Mouse (Mus musculus): ENCODE measurements around the gene Zp3. TPM values are rescaled to one million over a fixed set of nuclear protein-coding genes. Genes with fewer than 3 reads are reported as not detected.

Gene Zp3
- polyA plus RNA-seq, 1 experiment from 2014 or later, result not detected

DNA sequence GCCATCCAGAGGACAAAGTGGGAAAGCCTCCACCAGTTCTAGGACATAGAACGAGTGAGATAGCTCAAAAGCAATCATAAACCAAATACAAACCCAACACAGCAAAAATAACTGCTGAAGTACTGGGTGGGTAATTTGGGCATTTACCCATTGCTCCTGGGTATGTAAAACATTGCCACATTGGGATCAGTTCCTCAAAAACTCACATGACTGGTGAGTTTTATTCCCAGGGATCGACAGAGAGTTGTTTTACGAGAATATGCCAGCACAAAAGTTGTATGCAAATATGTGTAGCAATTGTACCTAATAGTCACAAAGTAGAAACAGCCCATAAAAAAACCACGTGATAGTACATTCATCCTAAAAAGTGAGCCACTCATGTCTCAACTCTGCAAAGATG, 55.0 kb downstream of the Zp3 start:
- Histone ChIP-seq H3K9me3 (ENCODE audit: low read length) (no peaks in the 10 kb centered on the region), H3K27me3 (ENCODE audit: insufficient read depth, low read length) (no peaks in the 10 kb centered on the region), H3K4me1 (ENCODE audit: insufficient read depth) (peaks cover 3% of the 10 kb centered on the region; the same call in 1 of the 2 replicates), H3K9ac (replicated peaks) (no peak overlapping the region), H3K4me2 (ENCODE audit: low read depth, low read length) (no peak overlapping the region), H3K36me3 (replicated peaks; ENCODE audit: insufficient read depth, low read length) (peaks cover 8% of the 10 kb centered on the region; the same call in 1 of the 2 replicates), H3K27ac (ENCODE audit: low read depth) (no peak overlapping the region), H3K4me3 (ENCODE audit: low read depth, low read length) (no peak overlapping the region)
- TF ChIP-seq EP300 (IDR thresholded peaks at IDR 0.05; ENCODE audit: low read depth), result no peak
- no peak for TF ChIP-seq CTCF (IDR thresholded peaks at IDR 0.05; ENCODE audit: low read depth)
- no peak for DNase-seq
- 60% methylated on average over 4 of the region's 4 CpGs for WGBS (ENCODE audit: insufficient replicate concordance)
- ATAC-seq, result no peak

DNA sequence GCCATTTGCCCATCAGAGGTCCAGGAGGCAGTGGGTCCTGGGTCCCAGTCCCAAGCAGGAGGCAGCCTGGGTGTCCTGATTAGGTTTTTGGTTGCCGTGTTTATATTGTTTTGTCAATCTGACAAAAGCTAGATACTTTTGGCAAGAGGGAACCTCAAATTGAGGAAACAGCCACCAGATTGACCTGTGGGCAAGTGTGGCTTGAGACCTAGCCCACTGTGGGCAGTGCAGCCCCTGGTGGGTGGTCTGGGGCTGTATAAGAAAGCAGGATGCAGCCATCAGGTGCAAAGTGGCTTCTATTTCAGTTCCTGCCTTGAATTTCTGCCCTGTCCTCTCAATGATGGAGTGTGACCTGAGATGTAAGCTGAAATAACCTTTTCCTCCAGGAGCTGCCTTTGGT, 55.4 kb downstream of the Zp3 start:
- ATAC-seq, result no peak
- H3K4me1 ChIP-seq (ENCODE audit: insufficient read depth), result peaks cover 6% of the 10 kb centered on the region; the same call in 1 of the 2 replicates
- no peaks in the 10 kb centered on the region for H3K27me3 ChIP-seq (ENCODE audit: insufficient read depth, low read length)
- H3K4me3 ChIP-seq (ENCODE audit: low read depth, low read length), result no peak overlapping the region
- H3K36me3 ChIP-seq (replicated peaks; ENCODE audit: insufficient read depth, low read length), result peaks cover 5% of the 10 kb centered on the region; the same call in 1 of the 2 replicates
- 59% methylated on average over 1 of the region's 1 CpGs for WGBS (ENCODE audit: insufficient replicate concordance)
- TF ChIP-seq CTCF (IDR thresholded peaks at IDR 0.05; ENCODE audit: low read depth) (no peak), EP300 (IDR thresholded peaks at IDR 0.05; ENCODE audit: low read depth) (no peak)
- no peak overlapping the region for H3K9ac ChIP-seq (replicated peaks)
- no peak overlapping the region for H3K27ac ChIP-seq (ENCODE audit: low read depth)
- no peaks in the 10 kb centered on the region for H3K9me3 ChIP-seq (ENCODE audit: low read length)
- DNase-seq, result no peak
- H3K4me2 ChIP-seq (ENCODE audit: low read depth, low read length), result no peak overlapping the region

GRCm38 (mm10) chr5:136036667-136037066, 56.8 kb downstream of the Zp3 start:
- H3K4me3 ChIP-seq (ENCODE audit: low read depth, low read length), result no peak overlapping the region
- H3K27ac ChIP-seq (ENCODE audit: low read depth), result no peak overlapping the region
- ATAC-seq (no peak), DNase-seq (no peak)
- TF ChIP-seq CTCF (IDR thresholded peaks at IDR 0.05; ENCODE audit: low read depth), result no peak
- peaks cover 10% of the 10 kb centered on the region; the same call in 1 of the 2 replicates for H3K4me1 ChIP-seq (ENCODE audit: insufficient read depth)
- no peaks in the 10 kb centered on the region for H3K9me3 ChIP-seq (ENCODE audit: low read length)
- H3K9ac ChIP-seq (replicated peaks), result no peak overlapping the region
- 0 out of 2 replicates have a peak, but pooled peaks cover 5% of the 10 kb centered on the region for H3K36me3 ChIP-seq (replicated peaks; ENCODE audit: insufficient read depth, low read length)
- WGBS (ENCODE audit: insufficient replicate concordance), result 60% methylated on average over 1 of the region's 1 CpGs
- no peaks in the 10 kb centered on the region for H3K27me3 ChIP-seq (ENCODE audit: insufficient read depth, low read length)
- no peak overlapping the region for H3K4me2 ChIP-seq (ENCODE audit: low read depth, low read length)

Other genes starting within 250 kb of the Zp3 start
- gene Tmem120a, start 235.7 kb upstream of the Zp3 start, polyA plus RNA-seq (2015; fragmentation: Nextera tagmentation; extraction: Ambion mirVana), result 80.8 and 82.7 TPM in 2 replicates
- gene Styxl1, start 201.7 kb upstream of the Zp3 start, polyA plus RNA-seq (2015; fragmentation: Nextera tagmentation; extraction: Ambion mirVana), result 0.46 and 0.49 TPM in 2 replicates
- 296 and 319 TPM in 2 replicates for gene Mdh2, start 201.6 kb upstream of the Zp3 start, polyA plus RNA-seq (2015; fragmentation: Nextera tagmentation; extraction: Ambion mirVana)
- gene Srrm3, start 173.2 kb upstream of the Zp3 start, polyA plus RNA-seq (2015; fragmentation: Nextera tagmentation; extraction: Ambion mirVana), result not detected in 2 replicates
- 4.5 and 9.1 TPM in 2 replicates for gene Hspb1, start 92.2 kb upstream of the Zp3 start, polyA plus RNA-seq (2015; fragmentation: Nextera tagmentation; extraction: Ambion mirVana)
- 56.7 and 66.8 TPM in 2 replicates for gene Ywhag, start 45.5 kb upstream of the Zp3 start, polyA plus RNA-seq (2015; fragmentation: Nextera tagmentation; extraction: Ambion mirVana)
- 1.7 and 1.9 TPM in 2 replicates for gene Ssc4d, start 5.6 kb upstream of the Zp3 start, polyA plus RNA-seq (2015; fragmentation: Nextera tagmentation; extraction: Ambion mirVana)
- gene Dtx2, start 14.7 kb downstream of the Zp3 start, polyA plus RNA-seq (2015; fragmentation: Nextera tagmentation; extraction: Ambion mirVana), result 4.8 and 4.9 TPM in 2 replicates
- 4.0 and 4.7 TPM in 2 replicates for gene Upk3b, start 58.4 kb downstream of the Zp3 start, polyA plus RNA-seq (2015; fragmentation: Nextera tagmentation; extraction: Ambion mirVana)
- not detected in 2 replicates for gene Upk3bl, start 74.4 kb downstream of the Zp3 start, polyA plus RNA-seq (2015; fragmentation: Nextera tagmentation; extraction: Ambion mirVana)
- gene Rasa4, start 103.8 kb downstream of the Zp3 start, polyA plus RNA-seq (2015; fragmentation: Nextera tagmentation; extraction: Ambion mirVana), result 2.1 TPM in 2 replicates
- gene Polr2j, start 136.5 kb downstream of the Zp3 start, polyA plus RNA-seq (2015; fragmentation: Nextera tagmentation; extraction: Ambion mirVana), result 99.8 and 112 TPM in 2 replicates
- 13.7 and 16.5 TPM in 2 replicates for gene Lrwd1, start 156.0 kb downstream of the Zp3 start, polyA plus RNA-seq (2015; fragmentation: Nextera tagmentation; extraction: Ambion mirVana)
- 8.8 and 9.2 TPM in 2 replicates for gene Alkbh4, start 156.0 kb downstream of the Zp3 start, polyA plus RNA-seq (2015; fragmentation: Nextera tagmentation; extraction: Ambion mirVana)
- 4.4 and 4.5 TPM in 2 replicates for gene Orai2, start 190.6 kb downstream of the Zp3 start, polyA plus RNA-seq (2015; fragmentation: Nextera tagmentation; extraction: Ambion mirVana)
- gene Prkrip1, start 218.9 kb downstream of the Zp3 start, polyA plus RNA-seq (2015; fragmentation: Nextera tagmentation; extraction: Ambion mirVana), result 19.6 and 19.9 TPM in 2 replicates

Data from liver, postnatal 0 days (tissue).